Mouse (Mus musculus) urinary bladder, postnatal 14 days (tissue): ENCODE data around the gene Slc35b4.

ENCODE experiments used
- DNase-seq: peaks from one replicate; pipeline ENCODE4 v3.0.0; 2021; ENCODE audit warnings: low spot score

The Slc35b4 gene

DNA sequence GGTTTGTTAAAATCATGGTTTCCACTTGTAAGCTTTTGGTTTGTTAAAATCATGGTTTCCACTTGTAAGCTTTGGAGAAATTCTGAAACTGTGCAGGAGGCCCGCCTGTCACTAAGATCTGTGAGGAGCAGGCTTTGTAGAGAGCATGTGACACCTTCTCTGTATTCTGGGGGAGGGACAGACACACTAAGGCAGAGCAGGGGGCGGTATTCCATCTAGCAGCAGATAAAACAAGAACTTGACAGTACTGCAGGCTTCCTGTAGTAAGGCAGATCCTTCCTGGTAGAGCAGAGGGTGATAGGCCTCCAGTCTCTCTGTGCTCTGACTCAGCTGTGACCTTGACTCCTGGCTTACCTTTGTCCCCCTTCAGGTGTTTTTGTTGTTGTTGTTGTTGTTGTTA is 47.6 kb downstream of the Slc35b4 start:
- no peak for DNase-seq

DNA sequence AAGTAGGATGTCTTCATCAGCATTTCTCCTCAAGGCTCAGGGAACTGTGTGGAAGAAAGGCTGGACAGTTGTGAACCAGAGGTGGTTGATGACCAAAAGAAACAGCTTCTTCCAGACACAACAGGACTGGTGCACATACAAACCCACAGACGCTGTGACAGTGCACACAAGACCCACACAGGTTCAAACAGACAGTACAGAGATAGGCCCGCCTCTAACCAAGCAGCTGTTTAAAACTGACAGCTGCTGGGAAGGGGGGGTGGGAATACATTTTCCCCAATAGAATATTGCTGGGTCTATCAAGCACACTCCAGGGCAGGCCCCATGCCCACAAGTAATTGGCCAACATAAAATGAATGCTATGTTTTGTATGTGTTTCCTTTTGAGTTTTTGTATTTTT is 52.5 kb downstream of the Slc35b4 start:
- DNase-seq, result no peak

DNA sequence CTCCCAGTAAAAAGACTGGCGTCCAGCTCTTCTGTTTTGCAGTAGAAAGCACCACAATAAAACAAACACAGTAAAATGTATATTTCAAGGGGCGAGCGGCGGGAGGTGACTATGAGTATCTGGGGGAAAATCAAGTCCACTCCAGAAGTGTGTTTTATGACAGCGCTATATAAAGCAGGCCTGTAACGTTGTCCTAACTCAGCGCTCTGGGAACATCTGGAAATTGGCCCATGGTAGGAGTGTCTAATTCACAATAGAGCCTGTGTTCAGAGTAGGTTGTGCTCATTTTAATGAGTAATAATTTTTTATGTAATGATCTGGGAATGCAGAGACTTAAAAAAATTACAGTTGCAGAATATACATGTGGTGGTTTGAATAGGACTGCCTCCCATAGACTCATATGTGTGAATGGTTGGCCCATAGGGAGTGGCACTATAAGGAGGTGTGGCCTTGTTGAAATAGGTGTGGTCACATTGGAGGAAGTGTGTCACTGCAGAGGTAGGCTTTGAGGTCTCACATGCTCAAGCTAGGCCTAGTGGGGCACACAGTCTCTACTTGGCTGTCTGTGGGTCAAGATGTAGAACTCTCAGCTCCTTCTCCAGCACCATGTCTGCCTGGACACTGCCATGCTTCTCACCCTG is 60.0 kb downstream of the Slc35b4 start:
- no peak for DNase-seq

DNA sequence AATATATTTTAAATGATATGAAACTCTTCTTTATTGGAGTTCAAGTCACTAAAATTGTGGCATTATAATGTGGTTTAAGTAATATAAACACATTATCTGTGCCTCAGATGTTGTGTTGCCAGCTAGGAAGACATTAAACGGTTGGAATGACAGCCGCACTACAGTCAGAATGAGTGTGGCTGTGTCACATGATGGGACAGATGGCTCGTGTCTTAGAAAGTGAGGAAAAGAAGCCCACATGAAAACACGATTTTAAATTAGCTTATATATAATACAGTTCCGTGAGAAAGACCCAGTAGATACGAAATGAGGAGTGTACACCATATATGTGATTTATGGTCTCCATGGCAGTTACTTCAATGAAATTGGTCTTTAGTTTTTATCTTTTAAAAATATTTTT is 65.5 kb downstream of the Slc35b4 start:
- no peak for DNase-seq

DNA sequence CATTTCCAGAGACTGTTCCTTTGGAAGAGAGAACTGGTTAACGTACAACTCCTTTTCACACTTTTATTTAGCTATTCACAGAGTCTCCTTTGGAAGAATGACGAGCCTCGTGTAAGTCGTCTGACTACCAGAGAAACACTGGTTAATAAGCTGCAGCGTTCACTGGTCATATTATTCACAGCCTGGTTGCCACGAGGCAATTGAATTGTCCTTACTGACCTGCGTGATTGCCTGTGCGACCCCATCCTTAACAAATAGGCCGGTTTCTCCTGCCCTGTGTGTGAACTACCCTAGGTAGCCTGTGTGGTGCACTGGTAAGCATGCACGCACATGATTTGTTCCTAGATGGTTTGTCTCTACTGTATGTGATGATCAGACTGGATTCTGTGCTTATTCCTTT is 66.3 kb downstream of the Slc35b4 start:
- no peak for DNase-seq
